Mouse (Mus musculus) bone marrow macrophage, adult 2 months (primary cell): ENCODE measurements around the gene Ralgds.

ENCODE experiments used
- CTCF ChIP-seq: IDR thresholded peaks from 2 replicates; pipeline ENCODE4 v1.5.1; 2012; ENCODE audit warnings: low read depth, mild to moderate bottlenecking, low read length, moderate library complexity
- POLR2A ChIP-seq: IDR thresholded peaks from 2 replicates; pipeline ENCODE4 v1.6.1; 2012; ENCODE audit warnings: mild to moderate bottlenecking, low read depth, low read length, borderline replicate concordance

DNA sequence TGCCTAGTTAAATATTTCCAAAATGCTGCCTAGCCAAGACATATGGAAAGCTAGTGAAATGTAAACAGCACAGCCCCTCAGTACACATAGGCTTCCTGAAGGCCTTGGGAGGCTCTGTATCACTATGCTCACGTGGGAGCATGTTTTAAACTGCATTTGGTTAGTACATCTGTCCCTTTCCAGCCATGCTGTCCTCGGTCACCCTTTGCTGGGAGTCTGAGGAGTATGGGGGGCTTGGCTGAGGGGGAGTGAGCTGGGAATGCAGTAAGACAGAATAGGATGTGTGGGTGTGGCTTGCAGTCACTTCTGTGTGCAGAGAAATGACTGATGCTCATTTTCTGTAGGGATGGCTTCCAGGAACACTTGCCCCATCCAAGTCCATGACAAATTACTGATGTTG lies 72.8 kb downstream of the Ralgds start:
- TF ChIP-seq CTCF (no peak), POLR2A (no peak)
